Mouse (Mus musculus) G1E-ER4 (cell line): ENCODE results near the gene Psmd10. TPM values are rescaled to one million over a fixed set of nuclear protein-coding genes. Genes with fewer than 3 reads are reported as not detected.

ENCODE experiments used
- GATA1 ChIP-seq: IDR thresholded peaks from one replicate; pipeline ENCODE4 v1.8.0; 2012; ENCODE audit warnings: low read length, inconsistent platforms
- polyA plus RNA-seq: library from polyadenylated mRNA; stranded (reverse); fragments of >175 nt; gene quantifications from 2 replicates; pipeline ENCODE4 v1.2.3, GENCODE M21; 2012

Gene Psmd10
- polyA plus RNA-seq = 1.2 and 1.9 TPM in 2 replicates

DNA sequence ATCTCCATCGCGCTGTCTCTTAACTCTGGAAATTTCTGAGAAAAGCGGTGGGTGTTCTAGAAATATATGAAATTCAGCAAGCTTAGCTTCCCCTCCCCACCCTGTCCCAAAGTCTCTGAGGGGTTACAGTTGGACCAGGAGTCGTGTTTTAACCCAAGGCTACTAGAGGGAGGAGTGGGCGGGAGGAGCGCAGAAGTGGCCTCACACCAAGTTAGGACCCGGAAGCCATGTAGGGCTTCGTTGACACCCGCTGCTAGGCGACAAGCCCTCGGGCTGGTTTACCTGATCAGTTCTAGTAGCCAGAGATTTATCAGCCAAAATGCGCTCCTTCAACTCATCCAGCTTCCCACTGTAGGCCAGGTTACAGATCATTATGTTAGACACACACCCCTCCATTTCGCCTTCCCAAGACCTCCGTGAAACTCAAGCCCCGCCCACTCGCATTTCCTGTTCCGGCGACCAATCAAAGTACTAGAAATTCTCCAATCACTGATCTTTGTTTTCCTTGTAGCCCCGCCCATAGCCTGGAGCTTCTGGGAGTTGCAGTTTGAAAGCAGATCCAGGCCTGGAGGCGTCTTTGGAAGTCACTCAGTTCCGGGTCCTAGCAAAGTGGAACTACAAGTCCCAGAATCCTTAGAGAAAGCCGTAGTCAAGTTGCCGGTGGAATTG lies at the start of gene Psmd10, which contains the start of gene Atg4a:
Gene Psmd10 (minus strand): TSS at position 457 of the 669 bp plus-strand sequence.
Gene Atg4a (plus strand): TSS at position 636 of the 669 bp plus-strand sequence.
- no peak for TF ChIP-seq GATA1

GRCm38 (mm10) chrX:140998885-140999284 lies 42.4 kb upstream of the Psmd10 start:
- TF ChIP-seq GATA1 = no peak

DNA sequence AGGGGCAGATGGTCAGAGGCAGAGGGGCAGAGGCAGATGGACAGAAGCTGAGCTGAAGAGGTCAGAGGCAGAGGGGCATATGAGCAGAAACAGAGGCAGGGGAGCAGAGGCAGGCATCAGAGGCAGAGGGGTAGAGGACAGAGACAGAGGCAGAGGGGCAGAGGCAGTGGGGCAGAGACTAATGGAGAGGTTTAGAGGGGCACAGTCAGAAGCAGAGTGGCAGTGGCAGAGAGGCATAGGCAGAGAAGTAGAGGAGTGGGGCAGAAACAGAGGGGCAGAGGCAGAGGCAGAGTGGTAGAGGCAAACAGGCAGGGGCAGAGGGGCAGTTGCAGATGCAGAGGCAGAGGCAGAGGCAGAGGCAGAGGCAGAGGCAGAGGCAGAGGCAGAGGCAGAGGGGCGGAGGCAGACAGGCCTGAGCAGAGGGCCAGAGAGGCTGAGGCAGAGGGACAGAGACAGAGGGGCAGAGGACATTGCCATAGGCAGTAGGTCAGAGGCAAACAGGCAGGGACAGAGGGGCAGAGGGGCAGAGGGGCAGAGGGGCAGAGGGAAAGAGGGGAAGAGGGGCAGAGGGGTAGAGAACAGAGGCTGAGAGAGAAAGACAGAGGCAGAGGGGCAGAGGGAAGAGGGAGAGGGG lies 41.5 kb upstream of the Psmd10 start:
- no peak for TF ChIP-seq GATA1

- TF ChIP-seq GATA1 = no peak
Measured at GRCm38 (mm10) chrX:140996909-140997516, 40.5 kb upstream of the Psmd10 start.

DNA sequence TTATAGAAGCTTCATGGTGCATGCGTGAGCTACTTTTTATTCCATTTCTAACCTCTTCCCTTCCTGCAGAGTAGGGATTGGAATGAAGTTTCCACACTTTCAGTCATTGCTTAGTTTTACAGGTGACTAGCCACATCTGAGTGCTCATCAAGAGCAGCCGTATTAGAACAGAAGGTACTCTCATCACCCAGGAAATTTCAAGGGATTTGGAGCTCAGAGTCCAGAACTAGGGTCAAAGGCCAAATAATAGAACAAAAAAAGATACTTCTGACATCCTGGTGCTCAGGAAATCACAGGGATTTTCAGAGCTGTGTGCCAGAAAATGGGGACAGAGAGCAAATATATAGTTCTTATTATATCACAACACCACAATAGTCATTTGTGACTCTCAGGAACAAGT lies 28.7 kb upstream of the Psmd10 start:
- no peak for TF ChIP-seq GATA1

DNA sequence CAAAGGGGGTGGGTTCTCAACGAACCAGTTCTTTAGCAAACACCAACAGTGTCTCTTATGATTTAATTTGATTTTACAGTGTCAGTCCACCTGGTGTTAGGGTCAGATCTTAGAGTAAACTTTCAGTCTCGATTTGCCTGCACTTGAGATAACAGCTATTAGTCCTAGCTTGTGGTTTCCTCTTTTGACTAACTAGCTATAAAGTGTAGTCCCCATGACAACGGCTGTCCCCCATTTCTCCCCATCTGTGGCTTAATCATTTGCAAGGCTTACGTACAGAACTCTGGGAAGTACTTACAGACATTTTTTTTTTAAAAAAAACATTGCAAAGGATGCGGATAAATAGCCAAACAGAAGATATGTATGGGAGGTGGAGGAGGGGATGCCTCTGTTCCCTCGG lies 28.3 kb upstream of the Psmd10 start:
- TF ChIP-seq GATA1 = peak; percentile 59

GRCm38 (mm10) chrX:140983206-140983960 lies 26.9 kb upstream of the Psmd10 start:
- no peak for TF ChIP-seq GATA1

- TF ChIP-seq GATA1 = no peak
Measured at GRCm38 (mm10) chrX:140980163-140980562, 23.6 kb upstream of the Psmd10 start.

DNA sequence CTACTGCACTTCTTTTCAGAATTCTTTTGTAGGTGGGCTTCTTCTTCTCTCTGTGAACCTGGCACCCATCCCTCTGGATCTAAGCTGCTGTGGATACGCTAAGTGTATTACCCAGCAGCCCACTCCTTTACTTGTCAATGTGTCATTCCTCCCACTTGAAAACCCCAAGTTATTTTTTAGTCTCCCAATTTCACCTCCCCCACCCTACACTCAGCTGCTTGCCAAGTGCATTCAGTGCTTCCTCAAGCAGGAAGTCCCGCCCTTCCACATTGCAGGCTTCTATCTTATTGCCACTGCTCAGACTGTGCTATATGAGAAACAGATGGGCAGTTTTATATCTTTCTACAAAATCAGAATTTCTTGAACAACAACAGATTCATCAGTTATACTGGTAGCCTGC lies 23.0 kb upstream of the Psmd10 start:
- TF ChIP-seq GATA1 = no peak

DNA sequence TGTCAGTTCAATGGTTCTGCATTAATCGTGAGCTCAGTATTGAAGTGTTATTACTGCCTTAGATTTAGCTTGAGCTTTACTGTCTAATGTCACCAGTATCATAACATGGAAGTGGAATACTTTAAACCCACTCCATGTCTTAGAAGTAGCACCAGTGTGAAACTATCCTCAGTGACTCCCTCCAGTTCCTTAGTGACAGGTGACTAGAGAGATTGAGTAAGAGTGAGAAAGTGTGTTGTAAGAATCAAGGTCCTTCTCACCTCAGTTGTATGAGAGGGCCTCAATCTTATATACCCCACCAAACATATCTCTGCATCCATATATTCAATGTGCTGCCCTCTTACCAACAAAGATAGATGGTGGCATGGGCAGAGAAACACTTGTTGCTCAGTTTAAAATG lies 22.4 kb upstream of the Psmd10 start:
- TF ChIP-seq GATA1 = no peak

GRCm38 (mm10) chrX:140956959-140957358 lies 431 bp upstream of the Psmd10 start:
- TF ChIP-seq GATA1 = no peak

DNA sequence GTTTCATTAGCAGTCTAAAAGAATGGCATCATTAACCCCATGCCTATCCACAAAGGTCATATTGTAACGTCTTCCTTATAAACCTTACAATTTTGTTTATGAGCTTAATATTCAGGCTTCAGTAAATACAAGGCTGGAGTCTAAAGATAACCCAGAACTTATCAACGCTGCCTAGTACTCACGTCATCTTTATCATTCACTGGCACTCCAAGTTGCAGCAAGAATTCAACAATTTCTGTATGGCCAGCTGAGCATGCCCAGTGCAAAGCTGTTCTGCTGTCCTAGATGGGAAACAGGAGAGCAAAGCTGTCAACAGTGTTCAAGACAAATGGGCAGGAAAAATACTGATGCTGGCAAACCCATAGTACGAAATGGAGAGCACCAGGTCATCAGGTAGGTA lies 2.9 kb downstream of the Psmd10 start:
- no peak for TF ChIP-seq GATA1

- no peak for TF ChIP-seq GATA1
Measured at GRCm38 (mm10) chrX:140936271-140936670, 20.3 kb downstream of the Psmd10 start.

DNA sequence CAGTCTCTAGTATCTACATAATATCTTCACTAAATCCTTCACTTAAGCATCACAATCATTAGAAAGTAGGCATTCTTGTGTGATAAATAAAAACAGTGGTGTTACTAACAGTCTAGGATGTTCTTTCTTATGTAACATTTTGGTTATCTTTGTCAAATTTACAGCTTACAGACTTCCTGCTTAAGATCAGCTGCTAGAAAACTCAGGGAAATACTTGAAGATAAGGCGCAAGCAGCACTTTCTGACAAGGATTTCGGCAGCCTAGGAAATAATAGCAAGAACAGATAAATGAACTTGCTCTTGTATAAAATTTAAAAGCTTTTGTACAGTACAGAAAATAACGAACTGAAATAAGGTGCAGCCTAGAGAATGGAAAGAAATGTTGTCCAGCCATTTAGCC lies 23.3 kb downstream of the Psmd10 start:
- no peak for TF ChIP-seq GATA1

GRCm38 (mm10) chrX:140932066-140932465 lies 24.5 kb downstream of the Psmd10 start:
- no peak for TF ChIP-seq GATA1

- no peak for TF ChIP-seq GATA1
Measured at GRCm38 (mm10) chrX:140921321-140921720, 35.2 kb downstream of the Psmd10 start.
